Mouse (Mus musculus) thymus, postnatal 4 days (tissue): ENCODE data around the gene Klhdc3.
A peak's percentile ranks its signal among the peaks of the same experiment; 100 is the strongest.

Source experiments
- DNase-seq: peaks from one replicate; pipeline ENCODE4 v3.0.0; 2021

The Klhdc3 gene

GRCm38 (mm10) chr17:46701489-46701888 is 20.8 kb upstream of the Klhdc3 start:
- no peak for DNase-seq

- no peak for DNase-seq
Observed at GRCm38 (mm10) chr17:46699912-46700311, 19.2 kb upstream of the Klhdc3 start.

GRCm38 (mm10) chr17:46699245-46699644 is 18.5 kb upstream of the Klhdc3 start:
- no peak for DNase-seq

- DNase-seq, result no peak
Observed at GRCm38 (mm10) chr17:46698515-46698914, 17.8 kb upstream of the Klhdc3 start.

GRCm38 (mm10) chr17:46694517-46695063 is 13.9 kb upstream of the Klhdc3 start:
- no peak for DNase-seq

DNA sequence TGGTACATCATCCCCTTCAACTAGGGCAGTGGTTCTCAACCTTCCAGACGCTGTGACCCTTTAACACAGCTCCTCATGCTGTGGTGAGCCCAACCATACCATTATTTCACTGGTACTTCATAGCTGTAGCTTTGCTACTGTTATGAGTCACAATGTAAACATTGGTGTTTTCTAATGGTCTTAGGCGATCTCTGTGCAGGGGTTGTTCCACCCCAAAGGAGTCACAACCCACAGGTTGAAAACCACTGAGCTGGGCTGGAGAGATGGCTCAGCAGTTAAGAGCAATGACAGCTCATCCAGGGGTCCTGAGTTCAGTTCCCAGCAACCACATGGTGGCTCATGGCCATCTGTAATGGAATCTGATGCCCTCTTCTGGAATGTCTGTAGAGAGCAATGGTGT is 10.7 kb upstream of the Klhdc3 start:
- DNase-seq, result no peak

- DNase-seq, result no peak
Observed at GRCm38 (mm10) chr17:46690665-46691064, 10.0 kb upstream of the Klhdc3 start.

DNA sequence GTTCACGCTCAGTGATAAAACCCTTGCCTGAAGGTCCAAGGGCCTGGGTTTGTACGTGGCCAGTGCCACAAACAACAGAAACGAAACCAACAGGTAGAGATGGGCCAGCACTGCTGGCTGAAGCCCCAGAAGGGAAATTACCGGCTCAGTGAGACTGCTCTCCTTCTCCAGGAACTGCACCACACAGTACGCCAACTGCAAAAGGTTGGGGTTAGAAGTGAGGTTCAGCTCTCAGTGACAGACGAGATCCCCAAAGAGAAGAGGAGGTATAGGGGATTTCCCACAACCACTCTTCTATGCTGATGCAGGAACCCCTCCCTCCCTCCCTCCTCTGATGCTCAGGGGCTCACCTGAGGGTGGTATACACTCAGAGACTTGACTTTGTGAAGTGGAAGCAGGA is 5.2 kb upstream of the Klhdc3 start:
- no peak for DNase-seq

GRCm38 (mm10) chr17:46682654-46683389 is 2.1 kb upstream of the Klhdc3 start:
- DNase-seq, result no peak

- no peak for DNase-seq
Observed at GRCm38 (mm10) chr17:46681466-46682118, 878 bp upstream of the Klhdc3 start.

DNA sequence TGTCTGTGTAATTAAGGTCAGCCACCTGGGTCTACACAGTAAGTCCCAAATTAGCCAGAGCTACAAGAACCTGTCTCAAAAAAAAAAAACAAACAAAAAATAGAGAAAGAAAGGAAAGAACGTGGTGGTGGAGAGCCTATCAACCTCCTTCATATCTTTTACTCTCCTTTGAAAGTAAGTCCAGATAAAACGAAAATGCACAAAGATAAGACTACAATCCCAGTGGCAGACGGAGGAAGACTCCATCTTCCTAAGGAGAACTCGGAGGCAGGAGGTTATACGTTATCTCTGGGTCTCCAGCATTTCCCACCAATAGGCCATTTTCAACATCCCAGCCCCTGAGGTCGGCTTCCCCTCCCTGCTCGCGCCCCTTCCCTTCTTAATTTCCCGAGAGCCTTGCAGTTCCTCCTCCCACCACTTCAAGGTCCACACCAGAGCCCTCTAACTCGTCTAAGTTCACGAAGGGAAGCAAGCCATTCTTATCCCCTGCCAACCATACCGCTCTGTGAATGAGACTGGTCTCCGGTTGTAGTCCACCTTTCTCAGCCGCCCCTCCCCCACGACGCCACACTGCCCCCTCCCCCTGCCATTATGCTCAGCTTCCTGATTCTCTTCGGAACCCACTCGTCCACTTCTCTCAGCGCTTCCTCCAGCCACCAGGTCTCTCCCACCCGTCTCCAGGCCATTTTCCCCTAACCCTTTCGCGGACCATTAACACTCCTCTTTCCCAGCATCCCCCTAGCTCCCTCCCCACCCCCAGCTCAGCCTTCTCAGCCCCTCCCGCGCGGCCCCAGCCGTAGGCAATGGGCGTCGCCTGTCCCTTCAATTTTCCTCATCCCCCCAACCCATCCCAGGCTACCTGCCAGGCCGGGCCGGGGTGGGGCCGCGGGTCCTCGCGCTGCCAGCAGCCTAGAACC is 613 bp downstream of the Klhdc3 start:
- DNase-seq, result peak; percentile 73

DNA sequence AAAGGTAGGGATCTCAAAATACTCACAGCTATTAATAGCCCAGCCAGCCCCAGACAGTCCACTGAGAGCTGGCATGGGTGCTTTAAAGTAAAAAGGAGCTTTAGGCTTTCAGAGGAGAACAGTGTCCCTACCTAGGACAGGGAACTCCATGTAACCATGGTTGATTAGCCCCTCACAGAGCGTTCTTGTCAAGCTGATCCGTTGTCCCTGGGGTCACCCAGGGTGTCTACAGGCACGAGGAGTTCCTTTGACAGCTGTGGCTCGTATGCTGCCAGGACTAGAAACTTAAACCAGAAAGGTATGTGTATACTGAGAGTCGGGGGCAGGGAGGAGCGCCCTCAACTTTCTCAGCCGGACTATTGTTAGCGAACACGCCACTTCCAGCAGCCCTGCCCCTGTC is 1.8 kb downstream of the Klhdc3 start:
- DNase-seq, result no peak

- DNase-seq, result no peak
Observed at GRCm38 (mm10) chr17:46678416-46678815, 2.3 kb downstream of the Klhdc3 start, which contains the start of gene Mea1. TSS of gene Mea1 (plus strand) at chr17:46678793.

DNA sequence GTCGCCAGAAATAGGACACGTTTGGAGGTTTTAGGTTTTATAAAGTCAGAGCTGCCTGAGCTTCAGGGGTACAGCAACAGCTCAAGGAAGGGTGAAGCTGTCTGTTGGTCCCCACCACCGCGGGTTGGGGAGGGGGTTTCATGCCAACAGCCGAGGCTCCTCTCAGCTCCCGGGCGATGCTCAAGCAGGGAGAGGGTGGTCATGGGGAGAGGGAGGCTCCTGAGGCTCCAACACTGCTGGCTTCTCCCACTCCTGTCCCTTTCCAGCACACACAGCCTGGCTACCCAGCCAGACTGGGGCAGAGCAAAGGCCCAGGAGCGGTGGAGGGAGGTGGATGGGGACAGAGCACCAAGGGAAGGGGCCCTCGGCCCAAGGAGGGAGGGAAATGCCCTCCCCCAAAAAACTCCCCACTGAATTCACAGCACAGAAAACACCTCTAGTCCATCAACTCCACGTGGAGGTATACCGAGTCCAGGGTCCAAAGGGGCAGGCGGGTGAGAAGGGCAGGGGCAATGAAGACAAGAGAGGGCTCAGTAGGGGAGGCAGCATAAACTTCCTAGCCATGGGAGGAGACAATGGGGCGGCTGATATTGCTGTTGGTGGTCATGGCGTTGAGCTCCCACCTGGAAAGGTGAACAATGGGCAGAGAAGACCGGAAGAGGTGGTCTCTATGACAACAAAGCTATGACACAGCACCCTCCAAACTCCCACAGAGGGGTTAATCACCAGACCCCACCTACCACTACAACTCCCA is 6.0 kb downstream of the Klhdc3 start:
- DNase-seq, result no peak

DNA sequence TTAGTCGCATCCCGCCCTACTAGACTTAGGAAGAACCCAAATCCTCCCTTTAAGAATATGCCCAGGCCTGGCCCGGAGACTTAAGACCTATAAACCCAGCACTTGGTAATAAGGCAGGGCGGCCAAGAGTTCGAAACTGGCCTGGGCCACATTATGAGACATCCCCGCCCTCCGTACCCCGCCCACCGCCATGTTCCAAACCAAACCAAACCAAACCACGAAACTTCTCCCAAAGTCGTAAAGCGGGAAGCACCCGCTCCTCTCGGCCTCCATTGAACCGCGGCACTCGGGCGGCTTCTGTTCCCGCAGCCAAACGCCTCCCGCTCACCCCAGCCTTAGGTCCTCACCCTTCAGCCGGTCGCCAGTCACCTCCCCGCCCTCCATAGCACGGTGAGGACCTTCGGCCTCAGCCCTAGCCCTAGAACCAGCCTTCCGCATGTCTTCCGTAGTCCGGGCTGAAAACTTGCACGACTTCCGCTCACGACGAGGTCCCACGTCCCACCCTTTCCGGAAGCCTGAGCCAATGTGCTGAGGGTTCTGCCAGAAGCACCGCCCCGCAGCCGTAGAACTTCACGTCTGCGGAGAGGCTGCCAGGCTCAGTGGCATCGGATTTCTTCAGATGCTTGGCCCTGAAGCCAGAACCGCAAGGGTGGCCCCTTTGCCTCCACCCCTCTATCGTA is 6.7 kb downstream of the Klhdc3 start, which contains the start of gene Rrp36:
Gene Rrp36 (minus strand): TSS at position 503 of the 680 bp plus-strand sequence.
- DNase-seq, result peak; percentile 89

DNA sequence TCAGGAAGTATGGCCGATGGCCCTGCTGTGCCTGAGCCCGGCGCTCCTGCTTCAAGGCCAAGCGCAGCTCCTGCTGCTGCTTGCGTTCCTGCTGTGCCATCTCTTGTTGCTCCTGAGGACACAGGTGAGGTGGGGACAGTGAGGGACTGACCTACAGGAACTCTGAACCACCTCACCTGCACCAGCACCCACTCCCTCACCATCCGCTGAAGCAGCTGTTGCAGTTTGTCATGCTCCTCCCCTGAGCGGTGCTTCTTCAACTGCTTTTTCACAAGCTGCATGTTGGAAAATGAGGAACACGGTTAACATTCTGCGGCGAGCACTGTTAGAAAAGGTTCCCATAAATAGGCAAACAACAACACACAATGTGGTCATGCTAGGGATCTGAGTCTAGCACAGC is 10.8 kb downstream of the Klhdc3 start:
- DNase-seq, result no peak

GRCm38 (mm10) chr17:46667712-46668111 is 13.0 kb downstream of the Klhdc3 start:
- DNase-seq, result no peak

- no peak for DNase-seq
Observed at GRCm38 (mm10) chr17:46662730-46663129, 18.0 kb downstream of the Klhdc3 start.

- no peak for DNase-seq
Observed at GRCm38 (mm10) chr17:46661981-46662380, 18.7 kb downstream of the Klhdc3 start.

DNA sequence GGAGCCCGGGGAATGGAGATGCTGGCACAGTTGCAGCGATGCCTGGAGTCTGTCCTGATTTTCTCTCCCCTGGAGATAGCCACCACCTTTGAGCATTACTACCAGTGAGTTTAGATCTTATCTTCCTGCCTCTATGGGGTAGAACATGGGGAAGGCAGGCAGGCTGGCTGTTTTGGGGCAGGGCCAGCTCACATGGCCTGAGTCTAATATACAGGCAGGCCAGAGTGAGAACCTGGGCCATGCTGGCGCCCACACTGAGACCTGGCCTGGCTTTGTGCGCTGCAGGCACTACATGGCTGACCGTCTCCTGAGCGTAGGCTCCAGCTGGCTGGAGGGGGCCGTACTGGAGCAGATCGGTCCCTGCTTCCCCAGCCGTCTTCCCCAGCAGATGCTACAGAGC is 19.4 kb downstream of the Klhdc3 start:
- DNase-seq, result no peak

GRCm38 (mm10) chr17:46656054-46656453 is 24.7 kb downstream of the Klhdc3 start:
- no peak for DNase-seq
